Mouse (Mus musculus): ENCODE results near the gene Kdm2a.

DNA sequence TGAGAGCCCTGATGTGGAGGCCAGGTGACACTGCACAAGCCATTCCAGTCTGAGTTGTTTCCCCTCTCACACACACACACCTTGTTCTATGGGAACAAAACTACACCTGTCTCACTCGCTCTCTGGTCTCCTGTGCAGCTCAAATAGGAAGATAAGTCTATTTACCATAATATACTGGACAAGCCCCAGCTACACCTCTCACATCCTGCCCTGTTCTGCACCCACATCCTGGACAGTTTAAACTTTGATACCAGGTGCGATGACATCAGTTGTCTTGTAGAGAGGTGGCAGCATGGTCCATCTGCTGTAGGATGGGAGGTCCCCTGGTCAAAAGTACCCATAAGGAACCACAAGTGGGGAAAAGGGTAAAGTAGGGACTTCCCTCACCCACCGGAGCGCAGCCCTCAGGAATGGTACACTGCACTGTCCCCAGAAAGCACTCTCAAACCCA lies 93.2 kb downstream of the Kdm2a start:
- no peak for TF ChIP-seq CTCF (IDR thresholded peaks at IDR 0.05; ENCODE audit: extremely low read depth, insufficient read length, insufficient replicate concordance, low read depth, low read length)
- TF ChIP-seq POLR2A (IDR thresholded peaks at IDR 0.05; ENCODE audit: low read depth, low read length), result no peak

All from small intestine, adult 2 months (tissue).